Mouse (Mus musculus) MEL (cell line): ENCODE results near the gene Vgll4. TPM values are rescaled to one million over a fixed set of nuclear protein-coding genes. Genes with fewer than 3 reads are reported as not detected.

Experiments
- DNase-seq: peaks from one replicate; pipeline ENCODE4 v3.0.0; 2011; ENCODE audit warnings: low read depth, low spot score
- H3K27ac ChIP-seq: 2 replicates; pipeline ENCODE4 v1.5.1; 2012; ENCODE audit warnings: low read depth, mild to moderate bottlenecking, control low read depth, low read length, moderate library complexity; ENCODE audit not compliant: control insufficient read depth
- H3K27me3 ChIP-seq, 2 experiments: fragments of 150-350 bp in 1 of 2; sonication (generic) in 1 of 2; 2 replicates each; pipeline ENCODE4 v1.6.1; 2012; ENCODE audit warnings: low read length in 2 of 2, mild to moderate bottlenecking in 2 of 2, improper control_type of control experiment in 1 of 2, moderate library complexity in 1 of 2; ENCODE audit not compliant: insufficient read depth in 2 of 2, control insufficient read depth in 1 of 2
- H3K36me3 ChIP-seq, 2 experiments: 2 replicates each; pipeline ENCODE4 v1.6.1; 2012 to 2014; ENCODE audit warnings: low read length in 2 of 2, improper control_type of control experiment in 1 of 2, inconsistent platforms in 1 of 2, mild to moderate bottlenecking in 1 of 2; ENCODE audit not compliant: insufficient read depth in 2 of 2, control insufficient read depth in 1 of 2
- H3K4me1 ChIP-seq, 2 experiments: fragments of 150-350 bp in 1 of 2; sonication (generic) in 1 of 2; 2 replicates each; pipeline ENCODE4 v1.6.1; 2012; ENCODE audit warnings: low read length in 2 of 2, improper control_type of control experiment in 1 of 2, mild to moderate bottlenecking in 1 of 2; ENCODE audit not compliant: insufficient read depth in 2 of 2, control insufficient read depth in 1 of 2
- H3K4me3 ChIP-seq, 2 experiments: fragments of 150-350 bp in 1 of 2; sonication (generic) in 1 of 2; 2 replicates each; pipeline ENCODE4 v1.5.1; 2012; ENCODE audit warnings: low read depth in 2 of 2, low read length in 2 of 2, mild to moderate bottlenecking in 2 of 2, moderate library complexity in 2 of 2, control low read depth in 1 of 2, improper control_type of control experiment in 1 of 2; ENCODE audit not compliant: control insufficient read depth in 1 of 2, insufficient read depth in 1 of 2
- H3K79me2 ChIP-seq: 2 replicates; pipeline ENCODE4 v1.6.1; 2012; ENCODE audit warnings: mild to moderate bottlenecking, low read length, moderate library complexity; ENCODE audit not compliant: control insufficient read depth, poor library complexity, insufficient read depth
- H3K9ac ChIP-seq: 2 replicates; pipeline ENCODE4 v1.6.1; 2012; ENCODE audit warnings: low read depth, mild to moderate bottlenecking, control low read depth, low read length, moderate library complexity; ENCODE audit not compliant: control insufficient read depth, poor library complexity, severe bottlenecking
- H3K9me3 ChIP-seq: fragments of 150-350 bp; sonication (generic); replicated peaks from 2 replicates; pipeline ENCODE4 v1.6.1; 2012; ENCODE audit warnings: mild to moderate bottlenecking, low read length, improper control_type of control experiment, moderate library complexity; ENCODE audit not compliant: insufficient read depth
- CHD1 ChIP-seq: IDR thresholded peaks from 2 replicates; pipeline ENCODE4 v1.6.1; 2012; ENCODE audit warnings: low read depth, mild to moderate bottlenecking, inconsistent platforms, low read length, improper control_type of control experiment
- E2F4 ChIP-seq: IDR thresholded peaks from 2 replicates; pipeline ENCODE4 v1.6.1; 2011; ENCODE audit warnings: low read depth, low read length, improper control_type of control experiment, borderline replicate concordance
- EP300 ChIP-seq, 2 experiments: IDR thresholded peaks; 2 replicates each; pipeline ENCODE4 v1.6.1; 2011; ENCODE audit warnings: improper control_type of control experiment in 2 of 2, low read length in 2 of 2, low read depth in 1 of 2, mild to moderate bottlenecking in 1 of 2
- GABPA ChIP-seq: IDR thresholded peaks from 2 replicates; pipeline ENCODE4 v1.6.1; 2012; ENCODE audit warnings: low read depth, mild to moderate bottlenecking, inconsistent platforms, low read length, improper control_type of control experiment, moderate library complexity
- GATA1 ChIP-seq: IDR thresholded peaks from 2 replicates; pipeline ENCODE4 v1.6.1; 2011; ENCODE audit warnings: low read depth, low read length, improper control_type of control experiment
- JUND ChIP-seq: IDR thresholded peaks from 2 replicates; pipeline ENCODE4 v1.6.1; 2011; ENCODE audit warnings: low read depth, mild to moderate bottlenecking, improper control_type of control experiment, low read length
- MAFK ChIP-seq: IDR thresholded peaks from 2 replicates; pipeline ENCODE4 v1.6.1; 2011; ENCODE audit warnings: low read depth, mild to moderate bottlenecking, low read length, improper control_type of control experiment, borderline replicate concordance
- MAZ ChIP-seq: IDR thresholded peaks from 2 replicates; pipeline ENCODE4 v1.6.1; 2012; ENCODE audit warnings: low read depth, mild to moderate bottlenecking, inconsistent platforms, low read length, improper control_type of control experiment
- MXI1 ChIP-seq: IDR thresholded peaks from 2 replicates; pipeline ENCODE4 v1.6.1; 2011; ENCODE audit warnings: mild to moderate bottlenecking, low read depth, low read length, improper control_type of control experiment
- MYB ChIP-seq: IDR thresholded peaks from 2 replicates; pipeline ENCODE4 v1.6.1; 2011; ENCODE audit warnings: mild to moderate bottlenecking, low read depth, low read length, improper control_type of control experiment
- NELFE ChIP-seq: IDR thresholded peaks from 2 replicates; pipeline ENCODE4 v1.6.1; 2011; ENCODE audit warnings: low read depth, low read length, improper control_type of control experiment
- POLR2AphosphoS2 ChIP-seq: IDR thresholded peaks from 2 replicates; pipeline ENCODE4 v1.6.1; 2011; ENCODE audit warnings: low read length, improper control_type of control experiment
- POLR2AphosphoS5 ChIP-seq: IDR thresholded peaks from 2 replicates; pipeline ENCODE4 v1.6.1; 2012; ENCODE audit warnings: low read depth, borderline replicate concordance, mild to moderate bottlenecking, inconsistent platforms, low read length, moderate library complexity, mixed read lengths
- RAD21 ChIP-seq: IDR thresholded peaks from 2 replicates; pipeline ENCODE4 v1.6.1; 2011; ENCODE audit warnings: mild to moderate bottlenecking, low read depth, low read length, improper control_type of control experiment
- RCOR1 ChIP-seq: IDR thresholded peaks from 2 replicates; pipeline ENCODE4 v1.6.1; 2012; ENCODE audit warnings: low read depth, mild to moderate bottlenecking, inconsistent platforms, low read length, improper control_type of control experiment
- TBP ChIP-seq: IDR thresholded peaks from 2 replicates; pipeline ENCODE4 v1.8.0; 2011; ENCODE audit warnings: low read depth, low read length, improper control_type of control experiment
- TCF12 ChIP-seq: IDR thresholded peaks from 2 replicates; pipeline ENCODE4 v1.6.1; 2014; ENCODE audit warnings: low read depth, mild to moderate bottlenecking, inconsistent platforms, low read length, improper control_type of control experiment, moderate library complexity
- UBTF ChIP-seq: IDR thresholded peaks from 2 replicates; pipeline ENCODE4 v1.6.1; 2012; ENCODE audit warnings: low read depth, mild to moderate bottlenecking, inconsistent platforms, low read length, improper control_type of control experiment, moderate library complexity, borderline replicate concordance; ENCODE audit not compliant: insufficient read depth
- USF1 ChIP-seq: IDR thresholded peaks from 2 replicates; pipeline ENCODE4 v1.6.1; 2014; ENCODE audit warnings: low read depth, mild to moderate bottlenecking, inconsistent platforms, low read length, improper control_type of control experiment, moderate library complexity
- USF2 ChIP-seq, 2 experiments: IDR thresholded peaks; 2 replicates each; pipeline ENCODE4 v1.6.1; 2011 to 2012; ENCODE audit warnings: improper control_type of control experiment in 2 of 2, low read length in 2 of 2, borderline replicate concordance in 1 of 2, inconsistent platforms in 1 of 2, low read depth in 1 of 2, mild to moderate bottlenecking in 1 of 2; ENCODE audit not compliant: insufficient read depth in 1 of 2
- ZC3H11A ChIP-seq: IDR thresholded peaks from 2 replicates; pipeline ENCODE4 v1.6.1; 2012; ENCODE audit warnings: low read depth, mild to moderate bottlenecking, inconsistent platforms, low read length, improper control_type of control experiment
- ZMIZ1 ChIP-seq: IDR thresholded peaks from 2 replicates; pipeline ENCODE4 v1.6.1; 2012; ENCODE audit warnings: low read depth, mild to moderate bottlenecking, inconsistent platforms, low read length, improper control_type of control experiment, moderate library complexity
- ZNF384 ChIP-seq: IDR thresholded peaks from 2 replicates; pipeline ENCODE4 v1.6.1; 2012; ENCODE audit warnings: low read depth, mild to moderate bottlenecking, inconsistent platforms, low read length, improper control_type of control experiment
- polyA plus RNA-seq, 2 experiments: library from polyadenylated mRNA; stranded (reverse) in 1 of 2; unstranded in 1 of 2; fragments of >175 nt in 1 of 2; fragments of >200 nt in 1 of 2; gene quantifications; 2 replicates each; pipeline versions ENCODE4 v1.2.1 to v1.2.4; 2012; ENCODE audit warnings: low replicate concordance in 2 of 2, low read depth in 1 of 2; ENCODE audit not compliant: insufficient read length in 2 of 2, insufficient read depth in 1 of 2, missing spikeins in 1 of 2
- total RNA-seq: library from RNA; depleted of rRNA; stranded (reverse); fragments of 300-350 nt; gene quantifications from 2 replicates; pipeline ENCODE4 v1.2.3, GENCODE M21; 2012

Vgll4 gene
- total and polyA plus RNA-seq, 3 experiments, result 18.1 to 21.5 TPM; not detected in 1

GRCm38 (mm10) chr6:114916715-114916992 is 53.1 kb downstream of the Vgll4 start:
- H3K36me3 ChIP-seq, result no peaks in the 10 kb centered on the region; a peak in 1 of 4 replicates
- TF ChIP-seq E2F4, result no peak
- no peak for TF ChIP-seq GATA1
- TF ChIP-seq GABPA, result no peak
- TF ChIP-seq UBTF, result no peak
- no peak for TF ChIP-seq ZNF384
- TF ChIP-seq ZC3H11A, result no peak
- TF ChIP-seq MAZ, result no peak
- no peak for TF ChIP-seq ZMIZ1
- TF ChIP-seq RAD21, result no peak
- no peak for TF ChIP-seq USF2 (IDR thresholded peaks at IDR 0.05; ENCODE audit: borderline replicate concordance in 1 of 2, insufficient read depth in 1 of 2, low read depth in 1 of 2, low read length in 2 of 2)
- no peak for TF ChIP-seq MAFK
- no peak for TF ChIP-seq CHD1
- TF ChIP-seq TBP, result no peak
- no peak for TF ChIP-seq USF1
- TF ChIP-seq NELFE, result no peak
- TF ChIP-seq RCOR1, result no peak
- no peak for TF ChIP-seq POLR2AphosphoS2
- no peak for DNase-seq
- H3K4me1 ChIP-seq, result peaks cover 0 to 3% of the 10 kb centered on the region in 2 experiments
- H3K9ac ChIP-seq, result no peak overlapping the region
- no peak overlapping the region for H3K4me3 ChIP-seq
- H3K27ac ChIP-seq, result no peak overlapping the region
- peaks cover 18% of the 10 kb centered on the region for H3K79me2 ChIP-seq
- H3K27me3 ChIP-seq, result no peaks in the 10 kb centered on the region
- H3K9me3 ChIP-seq, result no peaks in the 10 kb centered on the region

DNA sequence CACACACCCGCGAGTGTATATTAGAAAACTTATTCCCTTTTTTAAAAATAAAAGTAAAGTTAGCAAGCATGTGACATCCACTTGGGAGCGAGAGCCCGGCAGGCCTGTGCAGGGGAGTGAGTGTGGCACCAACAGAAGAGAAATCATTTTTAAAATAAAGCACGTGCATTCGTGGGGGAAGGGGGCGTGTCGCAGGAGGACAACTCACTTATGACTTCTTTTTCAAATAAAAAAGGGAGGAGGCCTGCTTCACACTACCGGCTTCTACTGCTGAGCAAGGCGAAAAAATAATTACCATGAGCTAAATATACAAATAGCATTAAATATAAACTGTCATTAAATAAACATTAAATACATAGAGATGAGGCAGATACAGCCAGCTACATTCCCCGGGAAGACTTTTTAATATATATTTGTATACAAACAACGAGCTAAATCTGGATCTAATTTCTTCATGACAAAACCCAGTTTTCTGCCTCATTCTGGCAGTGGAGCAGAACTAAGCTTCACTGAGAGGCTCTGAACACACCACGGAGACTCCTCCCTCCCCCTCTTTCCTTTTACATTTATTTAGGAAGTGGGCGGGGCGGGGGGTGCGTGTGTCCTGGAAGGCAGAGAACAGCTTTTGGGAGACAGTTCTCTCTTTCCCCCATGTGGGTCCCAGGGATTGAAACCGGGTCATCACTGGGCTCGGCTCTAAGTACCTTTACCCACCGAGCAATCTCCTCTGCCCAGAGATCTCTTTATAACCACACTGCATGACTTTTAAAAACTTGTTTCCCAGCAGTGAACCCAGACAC is 53.7 kb downstream of the Vgll4 start:
- H3K27me3 ChIP-seq, result no peaks in the 10 kb centered on the region
- no peaks in the 10 kb centered on the region; a peak in 1 of 4 replicates for H3K36me3 ChIP-seq
- peaks cover 19% of the 10 kb centered on the region for H3K79me2 ChIP-seq
- TF ChIP-seq GABPA, result no peak
- no peak for TF ChIP-seq MXI1
- TF ChIP-seq ZNF384, result no peak
- TF ChIP-seq NELFE, result no peak
- no peak for TF ChIP-seq POLR2AphosphoS5
- no peak for TF ChIP-seq JUND
- no peak for TF ChIP-seq TCF12
- TF ChIP-seq TBP, result no peak
- TF ChIP-seq EP300 (IDR thresholded peaks at IDR 0.05; ENCODE audit: low read depth in 1 of 2, low read length in 2 of 2), result no peak
- TF ChIP-seq MYB, result no peak
- no peak for TF ChIP-seq E2F4
- no peak for TF ChIP-seq MAZ
- TF ChIP-seq RCOR1, result no peak
- no peak for DNase-seq
- no peak overlapping the region for H3K4me3 ChIP-seq
- no peak overlapping the region for H3K9ac ChIP-seq
- no peaks in the 10 kb centered on the region for H3K9me3 ChIP-seq
- peaks cover 0 to 3% of the 10 kb centered on the region in 2 experiments for H3K4me1 ChIP-seq
- H3K27ac ChIP-seq, result no peak overlapping the region
